Mouse (Mus musculus) adrenal gland, adult (tissue): Measurements from ENCODE around the gene Gm2022.
A peak's percentile ranks its signal among the peaks of the same experiment; 100 is the strongest.
"Not testable (repeated sequence)": the region's sequence is repeated elsewhere in the genome, so short reads cannot be mapped to it uniquely, and the experiment has no call there.

Source experiments
- DNase-seq, 2 experiments: peaks; one replicate each; pipeline ENCODE4 v3.0.0; 2022 to 2023; ENCODE audit warnings: low spot score in 1 of 2; ENCODE audit not compliant: inconsistent age in 2 of 2

Gene Gm2022

GRCm38 (mm10) chr12:87895070-87895469 is at the start of gene Gm2022:
Gene Gm2022, plus strand, starts transcription at chr12:87895370.
- not testable (repeated sequence) for DNase-seq

DNA sequence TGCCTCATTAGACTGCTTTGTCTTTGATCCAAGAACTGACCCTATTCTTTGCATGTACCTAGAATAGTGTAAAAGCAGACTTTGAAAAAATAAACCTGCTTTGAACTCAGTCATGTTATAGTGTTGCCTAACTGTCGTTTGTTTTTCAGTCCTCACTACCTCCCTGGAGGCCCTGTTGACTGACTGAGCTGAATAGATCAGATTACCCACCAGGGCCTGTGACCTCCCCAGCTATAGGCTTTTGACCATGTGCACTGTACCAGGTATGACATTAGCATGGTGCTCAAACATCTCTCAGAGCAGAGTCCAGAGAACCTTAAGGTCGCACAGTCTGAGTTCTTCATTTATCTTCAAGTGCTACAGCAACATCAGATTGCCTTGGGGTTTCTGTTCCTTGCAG is 44.5 kb upstream of the Gm2022 start:
- DNase-seq = not testable (repeated sequence)

GRCm38 (mm10) chr12:87856067-87856466 is 39.1 kb upstream of the Gm2022 start:
- DNase-seq = not testable (repeated sequence)

DNA sequence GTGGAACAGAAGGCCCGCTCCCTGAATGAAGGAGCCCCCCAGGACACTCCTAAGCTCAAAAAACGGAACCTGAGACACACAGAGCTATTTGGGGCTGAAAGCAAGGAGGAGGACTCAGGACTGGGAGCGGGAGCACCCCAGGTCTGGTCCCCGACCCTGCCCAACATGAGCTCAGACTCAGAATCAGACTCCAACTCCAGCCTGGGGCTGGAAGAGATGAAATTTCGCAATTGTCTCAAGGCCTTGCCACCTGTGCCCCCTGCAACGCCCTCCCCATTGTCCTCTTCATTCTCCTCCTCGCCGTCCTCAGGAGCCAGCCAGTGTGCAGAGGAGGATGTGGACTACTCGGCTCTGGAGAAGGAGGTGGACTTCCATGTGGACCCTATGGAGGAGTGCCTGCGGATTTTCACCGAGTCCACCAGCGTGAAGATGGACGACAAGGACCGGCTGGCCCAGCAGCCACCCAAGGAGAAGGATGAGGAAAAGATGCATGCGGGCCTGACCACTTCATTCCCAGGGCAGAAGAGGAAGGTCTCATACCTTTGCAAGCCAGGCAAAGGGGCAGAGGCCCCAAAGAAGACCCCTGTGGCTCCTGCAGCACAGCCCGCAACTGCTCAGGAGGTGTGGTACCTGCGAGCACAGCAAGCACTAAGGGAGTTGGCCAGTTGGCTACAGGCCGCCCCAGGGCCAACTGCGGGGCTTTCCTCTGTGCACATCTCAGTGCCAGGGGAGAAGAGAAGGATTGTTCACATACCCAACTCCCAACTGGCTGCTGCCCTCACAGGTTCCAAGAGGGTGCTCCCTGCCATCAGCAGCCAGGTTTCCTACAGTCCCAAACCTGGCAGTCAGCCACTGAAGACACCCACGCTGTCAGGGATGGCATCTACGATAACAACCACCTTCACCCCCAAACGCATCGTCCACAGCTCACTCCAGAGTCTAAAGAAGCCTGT is 33.2 kb upstream of the Gm2022 start:
- peak in 1 of 2 experiments; percentile 28 for DNase-seq

DNA sequence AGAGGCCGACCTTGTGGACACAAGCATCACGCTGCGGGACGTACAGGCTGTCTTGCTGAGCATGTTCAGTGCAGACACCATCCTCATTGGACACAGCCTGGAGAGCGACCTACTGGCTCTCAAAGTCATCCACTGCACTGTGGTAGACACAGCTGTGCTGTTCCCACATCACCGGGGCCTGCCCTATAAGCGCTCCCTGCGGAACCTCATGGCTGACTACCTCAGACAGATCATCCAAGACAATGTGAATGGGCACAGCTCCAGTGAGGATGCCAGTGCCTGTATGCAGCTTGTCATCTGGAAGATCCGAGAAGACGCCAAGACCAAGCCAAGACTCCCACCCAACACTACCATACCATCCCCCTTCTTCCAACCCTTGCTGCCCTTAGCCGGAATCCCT is 31.5 kb upstream of the Gm2022 start:
- DNase-seq = peak in 1 of 2 experiments; percentile 23

DNA sequence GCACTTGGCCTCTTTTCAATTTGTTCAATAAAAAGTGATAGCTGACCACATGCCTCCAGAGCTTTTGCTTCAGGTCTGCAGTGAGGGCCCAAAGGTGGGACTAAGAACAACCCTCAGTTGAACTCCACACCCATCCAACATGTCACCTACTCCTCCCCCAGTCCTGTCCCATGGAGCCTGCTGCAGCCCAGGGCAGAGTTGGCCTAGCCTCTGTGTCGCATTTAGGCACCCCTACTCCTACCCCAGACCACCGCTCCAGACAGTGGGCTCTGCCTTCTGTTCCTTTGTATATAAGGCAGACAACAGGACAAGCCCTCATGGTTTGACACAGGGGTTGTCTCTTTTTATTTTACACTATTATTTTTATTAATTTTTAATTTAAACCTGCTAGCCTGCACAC is 31.1 kb upstream of the Gm2022 start:
- DNase-seq = not testable (repeated sequence)

- not testable (repeated sequence) for DNase-seq
Measured at GRCm38 (mm10) chr12:87873772-87874171, 21.4 kb upstream of the Gm2022 start, which contains the start of gene Gm2016. Gene Gm2016, plus strand, starts transcription at chr12:87874072.

DNA sequence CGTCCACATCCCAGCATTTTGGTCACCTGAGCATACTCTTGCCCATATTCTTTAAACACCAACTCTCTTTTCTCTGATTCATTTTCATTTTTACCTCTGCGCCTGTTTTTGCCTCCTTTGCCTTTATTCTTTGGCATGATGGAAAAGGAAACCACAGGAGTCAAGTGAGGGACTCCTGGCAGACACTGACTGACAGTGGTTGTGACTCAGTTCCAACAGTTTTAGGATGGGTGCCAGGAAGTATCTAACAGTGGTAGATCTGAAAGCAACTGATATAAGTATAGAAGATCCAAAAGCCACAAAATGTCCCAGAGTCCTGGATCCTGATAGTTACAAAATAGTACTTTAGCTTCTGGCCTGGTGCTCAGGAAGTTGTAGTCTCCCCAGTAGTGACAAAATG is 24.6 kb downstream of the Gm2022 start, which contains the start of gene Gm2035:
Gene Gm2035 (minus strand): TSS at position 137 of the 400 bp plus-strand sequence.
- not testable (repeated sequence) for DNase-seq
